Mouse (Mus musculus) heart, adult 9 months (tissue): ENCODE measurements around the gene Prss36.
"Not testable (repeated sequence)": the region's sequence is repeated elsewhere in the genome, so short reads cannot be mapped to it uniquely, and the experiment has no call there.

ENCODE experiments used
- DNase-seq, 2 experiments: peaks; one replicate each; pipeline ENCODE4 v3.0.0; 2022; ENCODE audit warnings: low spot score in 2 of 2

The Prss36 gene

GRCm38 (mm10) chr7:127903971-127904796 is 42.3 kb downstream of the Prss36 start, which contains the start of gene Bckdk:
Gene Bckdk, plus strand, starts transcription at chr7:127904082.
- peak; percentile 69 to 76 for DNase-seq

DNA sequence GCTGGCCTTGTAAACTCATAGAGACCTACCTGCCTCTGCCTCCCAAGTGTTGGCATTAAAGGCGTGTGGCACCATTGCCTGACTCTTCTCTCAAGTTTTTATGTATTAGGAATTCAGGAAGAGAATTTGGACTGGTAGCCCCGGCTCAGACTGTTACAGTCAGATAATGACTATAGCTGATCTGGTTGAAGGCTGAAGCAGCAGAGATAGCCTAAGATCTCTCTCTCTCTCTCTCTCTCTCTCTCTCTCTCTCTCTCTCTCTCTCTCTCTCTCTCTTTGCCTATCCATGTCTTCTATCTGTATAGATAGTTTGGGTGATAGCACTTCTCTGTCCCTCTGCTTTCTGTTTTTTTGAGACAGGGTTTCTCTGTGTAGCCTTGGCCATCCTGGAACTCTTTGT is 44.8 kb downstream of the Prss36 start:
- DNase-seq = no peak

GRCm38 (mm10) chr7:127899997-127900396 is 46.5 kb downstream of the Prss36 start:
- DNase-seq = no peak

DNA sequence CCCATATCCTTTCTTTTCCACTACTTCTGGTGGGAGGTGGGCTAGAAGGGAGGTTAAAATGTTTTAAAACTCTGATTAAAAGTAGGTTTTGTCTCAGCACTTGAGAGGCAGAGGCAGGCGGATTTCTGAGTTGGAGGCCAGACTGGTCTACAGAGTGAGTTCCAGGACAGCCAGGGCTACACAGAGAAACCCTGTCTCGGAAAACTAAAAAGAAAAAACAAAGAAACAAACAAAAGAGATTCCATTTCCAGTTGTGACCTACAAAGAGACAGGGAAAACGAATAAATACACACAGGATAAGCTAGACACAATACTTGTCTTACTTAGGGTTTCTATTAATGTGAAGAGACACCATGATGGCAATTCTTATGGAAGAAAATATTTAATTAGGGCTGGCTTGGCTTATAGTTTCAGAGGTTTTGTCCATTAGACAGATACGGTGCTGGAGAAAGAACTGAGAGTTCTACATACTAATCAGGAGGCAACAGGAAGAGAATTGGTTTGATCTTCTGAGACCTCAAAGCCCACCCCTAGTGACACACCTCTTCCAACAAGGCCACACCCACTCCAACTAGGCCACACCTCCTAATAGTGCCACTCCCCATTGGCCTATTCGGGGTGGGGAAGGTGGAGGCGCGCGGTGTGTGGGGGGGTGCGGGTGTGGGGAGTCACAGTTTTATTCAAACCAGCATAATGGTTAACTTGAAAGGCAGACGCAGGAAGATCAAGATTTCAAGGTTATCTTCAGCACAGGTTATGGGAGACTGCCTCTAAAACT is 48.2 kb downstream of the Prss36 start:
- no peak for DNase-seq

GRCm38 (mm10) chr7:127897542-127897941 is 49.0 kb downstream of the Prss36 start:
- DNase-seq = no peak

DNA sequence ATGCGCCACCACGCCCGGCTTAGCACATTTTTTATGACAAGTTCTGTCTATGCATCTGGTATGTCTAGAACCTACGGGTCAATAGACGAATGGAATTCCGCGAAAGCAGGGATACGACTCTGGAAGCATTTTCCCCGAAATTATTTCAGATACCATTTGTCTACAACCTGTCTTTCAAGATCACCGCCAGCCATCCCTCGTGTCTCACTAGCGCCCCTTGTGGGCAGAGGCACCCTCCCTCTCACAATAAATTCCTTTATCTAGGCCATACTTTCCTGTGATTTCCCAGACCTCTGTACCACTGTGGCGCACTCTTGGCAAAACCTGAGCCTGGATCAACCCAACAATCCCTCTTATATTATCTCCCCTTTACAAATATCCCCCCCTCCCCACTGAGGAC is 50.1 kb downstream of the Prss36 start:
- peak in 1 of 2 experiments; percentile 36 for DNase-seq

GRCm38 (mm10) chr7:127895891-127896290 is 50.6 kb downstream of the Prss36 start:
- not testable (repeated sequence) for DNase-seq

- DNase-seq = peak; percentile 97
These were observed 51.1 kb downstream of the Prss36 start, which contains the start of the genes Gm21974 and Vkorc1 for GRCm38 (mm10) chr7:127895442-127895841. Gene Gm21974, minus strand, starts transcription at chr7:127895454. Gene Vkorc1, minus strand, starts transcription at chr7:127895617.

GRCm38 (mm10) chr7:127894480-127894879 is 52.0 kb downstream of the Prss36 start:
- no peak for DNase-seq

DNA sequence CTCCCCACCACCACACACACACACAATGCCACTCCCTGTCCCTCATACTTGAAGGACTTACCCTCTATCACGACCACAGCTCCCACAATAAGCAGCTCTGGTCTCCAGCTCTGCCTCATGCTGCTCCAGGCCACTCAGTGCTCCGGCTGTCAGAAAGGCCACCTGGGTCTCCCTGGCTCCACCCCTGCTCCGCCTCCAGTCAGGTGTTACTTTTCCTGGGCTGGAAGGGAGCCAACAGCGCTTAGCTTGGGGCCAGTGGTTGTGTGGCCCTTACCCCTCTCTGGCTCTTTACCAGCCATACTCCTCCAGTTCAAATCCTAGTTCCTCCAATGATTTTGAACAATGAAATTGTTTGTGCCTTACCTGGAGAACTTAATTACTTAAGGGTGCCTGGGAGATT is 55.7 kb downstream of the Prss36 start, which contains the start of gene Prss53:
Gene Prss53 (minus strand): TSS at position 173 of the 400 bp plus-strand sequence.
- DNase-seq = no peak

- no peak for DNase-seq
These were observed 57.7 kb downstream of the Prss36 start for GRCm38 (mm10) chr7:127888821-127889220.

DNA sequence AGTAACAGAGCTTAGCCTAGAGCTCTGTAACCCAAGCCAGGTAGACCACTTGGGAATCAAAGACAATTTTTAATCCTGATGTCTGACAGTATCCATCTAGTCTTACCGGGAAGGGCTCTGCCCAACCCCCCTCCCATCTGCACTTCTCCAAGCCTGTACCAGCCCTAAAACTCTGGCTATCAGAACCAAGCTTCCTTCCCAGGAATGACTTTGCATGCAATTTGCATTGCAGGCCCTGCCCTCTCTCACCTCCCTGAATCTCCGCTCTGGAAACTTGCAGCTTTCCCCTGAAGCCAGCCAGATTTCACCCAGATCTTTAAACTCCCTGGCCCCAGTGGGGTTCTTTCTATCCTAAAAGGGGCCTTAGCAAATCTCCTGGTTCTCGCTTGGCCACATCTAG is 58.7 kb downstream of the Prss36 start:
- DNase-seq = no peak

- DNase-seq = no peak
These were observed 59.3 kb downstream of the Prss36 start for GRCm38 (mm10) chr7:127887191-127887590.

DNA sequence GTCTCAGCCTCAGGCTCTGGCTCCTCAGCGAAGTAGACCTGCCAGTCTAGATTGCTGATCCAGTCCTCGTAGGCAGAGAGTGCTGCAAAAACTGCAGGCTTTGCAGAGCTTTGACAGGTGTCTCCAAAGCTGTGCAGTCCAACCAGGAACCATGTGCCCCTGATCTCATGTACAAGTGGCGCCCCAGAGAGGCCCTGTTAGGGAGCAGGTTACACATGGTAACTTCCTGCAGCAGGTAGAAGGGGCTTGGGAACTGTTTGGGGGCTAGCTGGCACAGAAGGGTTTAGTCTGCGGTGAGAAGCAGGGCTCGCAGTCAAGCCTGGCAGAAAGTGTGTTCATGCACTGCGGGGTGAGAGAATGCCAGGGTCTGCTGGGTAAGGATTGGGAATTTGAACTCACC is 60.0 kb downstream of the Prss36 start:
- no peak for DNase-seq

DNA sequence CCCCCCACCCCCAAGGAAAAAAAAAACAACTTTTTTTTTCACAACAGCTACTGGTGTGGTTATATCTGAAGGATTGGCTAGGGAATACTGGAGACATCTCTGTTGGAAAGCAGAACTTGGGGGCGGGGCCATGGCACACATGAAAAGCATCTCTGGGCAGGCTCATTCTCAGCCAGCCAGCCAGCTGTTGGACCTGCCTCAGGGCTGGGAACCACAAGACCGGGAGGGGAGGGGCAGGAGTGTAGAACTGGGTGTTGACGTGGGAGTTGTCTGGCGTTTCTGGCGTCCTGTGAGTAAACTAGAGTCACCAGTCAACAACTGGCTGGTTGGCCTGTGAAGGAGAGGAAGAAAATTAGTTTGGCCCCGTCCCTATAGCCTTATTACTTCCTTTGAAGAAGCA is 60.6 kb downstream of the Prss36 start:
- peak; percentile 80 to 83 for DNase-seq
